Mouse (Mus musculus): Measurements from ENCODE around the gene Lrig3. TPM values are rescaled to one million over a fixed set of nuclear protein-coding genes. Genes with fewer than 3 reads are reported as not detected.

The Lrig3 gene
- polyA plus RNA-seq, 1 experiment from 2014 or later: 34.8 TPM

GRCm38 (mm10) chr10:126013667-126014066 lies 47.7 kb downstream of the Lrig3 start:
- Histone ChIP-seq H3K4me2 (no peak overlapping the region), H3K4me1 (peaks cover 2% of the 10 kb centered on the region; the same call in 1 of the 2 replicates), H3K9ac (no peak overlapping the region), H3K4me3 (no peak overlapping the region), H3K27me3 (no peaks in the 10 kb centered on the region), H3K36me3 (peaks cover 94% of the 10 kb centered on the region), H3K9me3 (no peaks in the 10 kb centered on the region), H3K27ac (peak overlapping the region; percentile 57; the same call in 1 of the 2 replicates)
- ATAC-seq (ENCODE audit: insufficient number of reproducible peaks, low FRiP score, low TSS enrichment, low read depth): no peak
- 71% methylated on average over 11 of the region's 11 CpGs for WGBS

- Histone ChIP-seq H3K9ac (no peak overlapping the region), H3K27ac (0 out of 2 replicates have a peak overlapping the region, but pooled peaks have one; percentile 55), H3K4me2 (no peak overlapping the region), H3K36me3 (peaks cover 84% of the 10 kb centered on the region), H3K4me3 (no peak overlapping the region), H3K9me3 (no peaks in the 10 kb centered on the region), H3K27me3 (no peaks in the 10 kb centered on the region), H3K4me1 (peaks cover 2% of the 10 kb centered on the region; the same call in 1 of the 2 replicates)
- no peak for ATAC-seq (ENCODE audit: insufficient number of reproducible peaks, low FRiP score, low TSS enrichment, low read depth)
- 88% methylated on average over 8 of the region's 8 CpGs for WGBS
Measured at GRCm38 (mm10) chr10:126014673-126015072, 48.7 kb downstream of the Lrig3 start.

GRCm38 (mm10) chr10:126015644-126016043 lies 49.7 kb downstream of the Lrig3 start:
- H3K9ac ChIP-seq: no peak overlapping the region
- no peak overlapping the region for H3K4me3 ChIP-seq
- no peaks in the 10 kb centered on the region for H3K9me3 ChIP-seq
- no peak overlapping the region for H3K4me2 ChIP-seq
- H3K4me1 ChIP-seq: peaks cover 2% of the 10 kb centered on the region; the same call in 1 of the 2 replicates
- peaks cover 74% of the 10 kb centered on the region for H3K36me3 ChIP-seq
- H3K27me3 ChIP-seq: no peaks in the 10 kb centered on the region
- 81% methylated on average over 6 of the region's 6 CpGs for WGBS
- ATAC-seq (ENCODE audit: insufficient number of reproducible peaks, low FRiP score, low TSS enrichment, low read depth): 0 out of 2 replicates have a peak, but pooled peaks have one; percentile 37
- no peak overlapping the region for H3K27ac ChIP-seq

GRCm38 (mm10) chr10:126019350-126019991 lies 53.5 kb downstream of the Lrig3 start:
- 88% methylated on average over 15 of the region's 15 CpGs for WGBS
- H3K9ac ChIP-seq: no peak overlapping the region
- H3K27me3 ChIP-seq: no peaks in the 10 kb centered on the region
- H3K4me1 ChIP-seq: peaks cover 2% of the 10 kb centered on the region; the same call in 1 of the 2 replicates
- no peak for ATAC-seq (ENCODE audit: insufficient number of reproducible peaks, low FRiP score, low TSS enrichment, low read depth)
- H3K27ac ChIP-seq: no peak overlapping the region
- no peaks in the 10 kb centered on the region for H3K9me3 ChIP-seq
- no peak overlapping the region for H3K4me3 ChIP-seq
- peaks cover 40% of the 10 kb centered on the region for H3K36me3 ChIP-seq
- no peak overlapping the region for H3K4me2 ChIP-seq

- no peak overlapping the region for H3K4me2 ChIP-seq
- no peak overlapping the region for H3K9ac ChIP-seq
- H3K27ac ChIP-seq: peak overlapping the region; percentile 80
- peaks cover 14% of the 10 kb centered on the region for H3K4me1 ChIP-seq
- H3K4me3 ChIP-seq: no peak overlapping the region
- ATAC-seq (ENCODE audit: insufficient number of reproducible peaks, low FRiP score, low TSS enrichment, low read depth): no peak
- H3K36me3 ChIP-seq: no peaks in the 10 kb centered on the region
- 7% methylated on average over 8 of the region's 8 CpGs for WGBS
- H3K27me3 ChIP-seq: no peaks in the 10 kb centered on the region
- H3K9me3 ChIP-seq: no peaks in the 10 kb centered on the region
Measured at GRCm38 (mm10) chr10:126028574-126029440, 62.8 kb downstream of the Lrig3 start.

GRCm38 (mm10) chr10:126029441-126030114 lies 63.6 kb downstream of the Lrig3 start:
- Histone ChIP-seq H3K9me3 (no peaks in the 10 kb centered on the region), H3K36me3 (no peaks in the 10 kb centered on the region), H3K27me3 (no peaks in the 10 kb centered on the region), H3K4me3 (no peak overlapping the region), H3K9ac (no peak overlapping the region), H3K4me2 (no peak overlapping the region), H3K27ac (peak overlapping the region; percentile 80), H3K4me1 (peaks cover 14% of the 10 kb centered on the region)
- ATAC-seq (ENCODE audit: insufficient number of reproducible peaks, low FRiP score, low TSS enrichment, low read depth): peak; percentile 76; the same call in 1 of the 2 replicates
- 23% methylated on average over 7 of the region's 7 CpGs for WGBS

- Histone ChIP-seq H3K36me3 (no peaks in the 10 kb centered on the region), H3K9me3 (no peaks in the 10 kb centered on the region), H3K27ac (no peak overlapping the region), H3K4me3 (no peak overlapping the region), H3K27me3 (no peaks in the 10 kb centered on the region), H3K4me2 (no peak overlapping the region), H3K9ac (no peak overlapping the region), H3K4me1 (peaks cover 13% of the 10 kb centered on the region)
- WGBS: 16% methylated on average over 3 of the region's 3 CpGs
- ATAC-seq (ENCODE audit: insufficient number of reproducible peaks, low FRiP score, low TSS enrichment, low read depth): no peak
Measured at GRCm38 (mm10) chr10:126056881-126057280, 90.9 kb downstream of the Lrig3 start.

GRCm38 (mm10) chr10:126062812-126063211 lies 96.8 kb downstream of the Lrig3 start:
- Histone ChIP-seq H3K36me3 (no peaks in the 10 kb centered on the region), H3K27me3 (no peaks in the 10 kb centered on the region), H3K9ac (no peak overlapping the region), H3K4me2 (no peak overlapping the region), H3K9me3 (no peaks in the 10 kb centered on the region), H3K27ac (no peak overlapping the region), H3K4me3 (no peak overlapping the region), H3K4me1 (no peaks in the 10 kb centered on the region)
- WGBS: 85% methylated on average over 4 of the region's 4 CpGs
- ATAC-seq (ENCODE audit: insufficient number of reproducible peaks, low FRiP score, low TSS enrichment, low read depth): no peak

Small RNAs within 50 kb of the gene (microRNA-seq; reads per million reads assigned to microRNA genes)
- not detected for gene Gm22183

Data from limb, embryonic 15.5 days (tissue).